Mouse (Mus musculus): ENCODE measurements around the gene Gm10428.

- TF ChIP-seq POLR2A (IDR thresholded peaks at IDR 0.05; ENCODE audit: borderline replicate concordance, control insufficient read depth, low read depth, low read length) (no peak), CTCF (IDR thresholded peaks at IDR 0.05; ENCODE audit: control insufficient read depth, insufficient read depth, low read length) (no peak)
Measured at GRCm38 (mm10) chr11:62776510-62776909, 23.6 kb downstream of the Gm10428 start.
